Mouse (Mus musculus) cerebellum, adult 9-11 months (tissue): Measurements from ENCODE around the gene Hfe.

ENCODE experiments used
- DNase-seq: peaks from one replicate; pipeline ENCODE4 v3.0.0; 2022

The Hfe gene

DNA sequence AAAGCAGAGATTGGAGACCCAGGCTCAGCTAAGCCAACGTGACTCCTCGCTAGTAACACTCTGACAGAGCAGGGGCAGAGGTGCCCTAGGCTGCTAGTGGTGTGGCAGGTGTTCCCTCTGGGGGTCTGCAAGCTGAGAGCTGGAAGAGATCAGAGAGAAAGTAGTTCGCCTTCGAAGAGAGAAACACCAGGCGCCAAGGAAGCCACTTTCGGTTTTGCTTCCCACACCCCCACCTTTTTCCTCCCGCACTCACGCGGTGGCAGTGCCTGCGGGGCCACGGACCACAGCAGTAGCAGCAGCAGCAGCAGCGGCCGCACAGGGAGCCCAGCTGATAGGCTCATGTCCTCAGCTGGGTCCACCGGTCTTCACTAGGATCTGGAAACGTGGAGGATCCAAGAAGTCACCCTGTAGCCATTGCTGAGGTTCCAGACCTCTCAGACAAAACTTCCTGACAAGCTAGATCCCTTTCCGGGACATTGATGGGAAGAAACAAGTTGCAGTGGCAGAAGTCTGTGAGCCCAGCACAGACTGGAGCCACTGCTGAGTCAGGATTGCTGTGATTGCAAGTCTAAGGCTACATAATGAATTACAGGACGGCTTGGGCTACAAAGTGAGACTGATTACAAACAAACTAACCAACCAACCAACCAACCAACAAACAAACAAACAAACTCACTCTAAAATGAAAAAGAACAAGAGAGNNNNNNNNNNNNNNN is at the start of gene Hfe:
Gene Hfe, minus strand, starts transcription at position 481 of the 716 bp plus-strand sequence.
- DNase-seq, result no peak

GRCm38 (mm10) chr13:23759916-23760239 is 49.2 kb upstream of the Hfe start:
- DNase-seq, result no peak

GRCm38 (mm10) chr13:23759251-23759771 is 48.7 kb upstream of the Hfe start:
- no peak for DNase-seq

GRCm38 (mm10) chr13:23757921-23758320 is 47.3 kb upstream of the Hfe start:
- no peak for DNase-seq

GRCm38 (mm10) chr13:23757211-23757773 is 46.6 kb upstream of the Hfe start:
- no peak for DNase-seq

- DNase-seq, result peak; percentile 91
Measured at GRCm38 (mm10) chr13:23756790-23757189, 46.1 kb upstream of the Hfe start, which contains the start of gene Hist1h4b. Hist1h4b (plus strand) TSS chr13:23757013.

GRCm38 (mm10) chr13:23755000-23755399 is 44.3 kb upstream of the Hfe start:
- DNase-seq, result no peak

- DNase-seq, result no peak
Measured at GRCm38 (mm10) chr13:23753314-23754078, 42.8 kb upstream of the Hfe start.

DNA sequence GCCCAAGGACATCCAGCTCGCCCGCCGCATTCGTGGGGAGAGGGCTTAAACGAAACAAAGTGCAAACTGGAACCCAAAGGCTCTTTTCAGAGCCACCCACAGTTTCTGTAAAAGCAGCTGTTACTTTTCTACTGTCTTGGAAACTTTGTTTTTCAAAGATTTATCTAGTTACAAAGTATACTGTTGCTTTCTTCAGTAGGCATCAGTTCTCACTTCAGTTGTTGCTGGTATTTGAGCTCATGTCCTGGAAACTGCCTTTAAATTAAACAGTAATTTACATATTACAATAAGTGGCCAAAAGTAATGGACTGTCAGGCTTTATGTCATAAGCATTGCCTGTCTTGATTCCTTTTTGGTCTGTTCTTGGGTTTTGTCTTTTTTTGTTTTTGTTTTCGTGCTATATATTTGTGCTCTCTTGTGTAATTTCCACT is 42.1 kb upstream of the Hfe start:
- DNase-seq, result no peak

DNA sequence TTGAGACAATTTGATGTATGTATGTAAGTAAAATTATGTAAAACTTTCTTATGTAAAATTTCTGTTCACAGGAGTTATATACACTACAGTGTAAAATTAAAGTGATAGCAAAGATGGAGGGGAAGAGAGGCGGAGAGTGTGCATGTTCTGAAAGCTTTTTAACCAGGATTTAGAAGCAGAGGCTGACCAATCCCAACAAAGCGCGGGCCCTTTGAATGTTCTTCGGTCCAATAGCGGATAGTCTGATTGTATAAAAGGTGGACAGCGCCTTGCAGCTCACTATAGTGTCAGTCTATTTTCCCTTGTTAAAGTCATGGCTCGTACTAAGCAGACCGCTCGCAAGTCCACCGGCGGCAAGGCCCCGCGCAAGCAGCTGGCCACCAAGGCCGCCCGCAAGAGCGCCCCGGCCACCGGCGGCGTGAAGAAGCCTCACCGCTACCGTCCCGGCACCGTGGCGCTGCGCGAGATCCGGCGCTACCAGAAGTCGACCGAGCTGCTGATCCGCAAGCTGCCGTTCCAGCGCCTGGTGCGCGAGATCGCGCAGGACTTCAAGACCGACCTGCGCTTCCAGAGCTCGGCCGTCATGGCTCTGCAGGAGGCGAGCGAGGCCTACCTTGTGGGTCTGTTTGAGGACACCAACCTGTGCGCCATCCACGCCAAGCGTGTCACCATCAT is 41.5 kb upstream of the Hfe start, which contains the start of gene Hist1h3b:
Gene Hist1h3b, plus strand, starts transcription at position 201 of the 675 bp plus-strand sequence.
- DNase-seq, result peak; percentile 75

- peak; percentile 22 for DNase-seq
Measured at GRCm38 (mm10) chr13:23751478-23751956, 40.9 kb upstream of the Hfe start.

DNA sequence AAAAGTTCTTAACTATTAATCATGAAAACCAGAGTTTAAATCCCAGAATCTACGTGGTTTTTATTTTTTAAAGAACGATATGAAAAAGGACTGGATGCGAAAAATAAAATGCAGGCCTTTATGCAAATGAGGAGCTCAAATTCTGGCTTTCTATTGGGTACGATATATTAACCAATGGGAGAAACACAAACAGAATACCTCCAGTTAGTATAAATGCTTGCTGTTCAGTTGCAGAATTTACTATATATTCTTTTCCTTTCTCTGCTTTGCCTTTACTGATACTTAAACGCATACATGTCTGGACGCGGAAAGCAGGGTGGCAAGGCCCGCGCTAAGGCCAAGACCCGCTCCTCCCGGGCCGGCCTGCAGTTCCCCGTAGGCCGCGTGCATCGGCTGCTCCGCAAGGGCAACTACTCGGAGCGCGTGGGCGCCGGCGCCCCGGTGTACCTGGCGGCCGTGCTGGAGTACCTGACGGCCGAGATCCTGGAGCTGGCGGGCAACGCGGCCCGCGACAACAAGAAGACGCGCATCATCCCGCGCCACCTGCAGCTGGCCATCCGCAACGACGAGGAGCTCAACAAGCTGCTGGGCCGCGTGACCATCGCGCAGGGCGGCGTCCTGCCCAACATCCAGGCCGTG is 40.3 kb upstream of the Hfe start, which contains the start of gene Hist1h2ab:
Gene Hist1h2ab, plus strand, starts transcription at position 288 of the 639 bp plus-strand sequence.
- DNase-seq, result peak; percentile 62

- no peak for DNase-seq
Measured at GRCm38 (mm10) chr13:23749563-23750121, 39.0 kb upstream of the Hfe start.

DNA sequence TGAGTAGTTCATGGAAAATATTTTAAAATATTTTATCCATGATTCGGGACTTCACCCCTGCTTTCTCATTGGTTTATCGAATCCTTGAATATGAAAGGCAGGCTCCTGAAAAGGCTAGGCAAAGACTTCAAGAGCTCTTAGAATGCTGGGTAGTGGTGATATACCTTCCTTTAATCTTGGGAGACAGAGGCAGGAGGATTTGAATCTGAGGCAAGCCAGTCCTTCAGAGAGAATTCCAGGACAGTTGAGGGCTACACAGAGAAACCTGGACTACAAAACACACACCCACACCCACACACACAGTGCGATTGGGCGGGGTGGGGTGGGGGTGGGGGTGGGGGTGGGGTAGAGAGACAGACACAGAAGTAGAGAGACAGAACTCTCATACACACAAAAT is 37.2 kb upstream of the Hfe start:
- DNase-seq, result no peak

- no peak for DNase-seq
Measured at GRCm38 (mm10) chr13:23747081-23747891, 36.6 kb upstream of the Hfe start.

- peak; percentile 84 for DNase-seq
Measured at GRCm38 (mm10) chr13:23746201-23747080, 35.8 kb upstream of the Hfe start, which contains the start of gene Hist1h2bb. Hist1h2bb (plus strand) TSS chr13:23746734.

- DNase-seq, result peak; percentile 79
Measured at GRCm38 (mm10) chr13:23745381-23746161, 34.9 kb upstream of the Hfe start, which contains the start of gene Hist1h3c. Hist1h3c (minus strand) TSS chr13:23745602.

DNA sequence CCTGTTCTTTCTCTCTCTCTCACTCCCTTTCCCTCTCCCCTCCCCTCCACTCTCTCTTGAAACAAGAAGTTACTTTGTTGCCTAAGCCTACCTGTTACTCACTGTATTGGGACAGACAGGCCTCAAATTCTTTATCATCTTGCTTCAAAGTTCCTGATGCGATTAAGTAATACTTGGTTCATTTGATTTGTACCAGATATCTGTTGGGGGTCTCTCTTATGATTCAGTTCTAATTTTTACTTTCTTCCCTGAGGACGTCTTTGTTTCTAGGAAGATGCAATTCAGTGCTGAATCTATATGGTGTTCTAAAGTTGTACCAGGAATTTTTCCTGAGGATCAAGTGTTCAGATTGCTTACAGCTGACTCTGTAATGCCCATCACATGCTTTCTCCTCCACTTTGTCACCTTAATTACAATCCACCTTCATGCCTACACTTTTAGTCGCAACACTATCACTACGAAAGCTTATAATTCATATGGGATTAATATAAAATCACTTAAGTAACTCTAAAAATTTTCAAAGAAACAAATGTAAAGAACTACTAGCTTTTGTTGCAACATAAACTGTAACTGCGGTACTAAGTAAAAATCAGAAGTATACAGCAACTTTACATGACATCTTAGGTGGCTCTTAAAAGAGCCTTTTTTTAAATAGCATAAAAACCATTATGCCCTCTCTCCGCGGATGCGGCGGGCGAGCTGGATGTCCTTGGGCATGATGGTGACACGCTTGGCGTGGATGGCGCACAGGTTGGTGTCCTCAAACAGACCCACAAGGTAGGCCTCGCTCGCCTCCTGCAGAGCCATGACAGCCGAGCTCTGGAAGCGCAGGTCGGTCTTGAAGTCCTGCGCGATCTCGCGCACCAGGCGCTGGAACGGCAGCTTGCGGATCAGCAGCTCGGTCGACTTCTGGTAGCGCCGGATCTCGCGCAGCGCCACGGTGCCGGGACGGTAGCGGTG is 34.0 kb upstream of the Hfe start:
- no peak for DNase-seq
